Mouse (Mus musculus) midbrain, embryonic 14.5 days (tissue): ENCODE measurements at regions not wholly inside any gene's neighbourhood (a gene's known extent, or its start where the extent isn't known, plus 50 kb on each side); places are given as distances from the start of the nearest gene placed in this dataset.

Experiments used
- ATAC-seq: fragments of 200-750 bp; cut with Nextera tagmentation; 2 replicates; pipeline ENCODE4 v1.8.0; 2017; ENCODE audit warnings: moderate number of reproducible peaks, moderate library complexity; ENCODE audit not compliant: low FRiP score, low TSS enrichment
- DNase-seq: peaks from one replicate; pipeline ENCODE4 v3.0.0-alpha.2; 2015
- H3K27ac ChIP-seq: fragments of 300-500 bp; sonication (generic); replicated peaks from 2 replicates; pipeline ENCODE4 v1.5.1; 2014; ENCODE audit warnings: mild to moderate bottlenecking, low read depth, low read length, moderate library complexity
- H3K27me3 ChIP-seq: fragments of 300-500 bp; sonication (generic); 2 replicates; pipeline ENCODE4 v1.6.1; 2014; ENCODE audit warnings: low read length, control low read depth, mixed read lengths; ENCODE audit not compliant: control insufficient read depth, insufficient read depth
- H3K36me3 ChIP-seq: fragments of 300-500 bp; sonication (generic); 2 replicates; pipeline ENCODE4 v1.6.1; 2014; ENCODE audit warnings: low read length, control low read depth; ENCODE audit not compliant: control insufficient read depth, insufficient read depth
- H3K4me1 ChIP-seq: fragments of 300-500 bp; sonication (generic); 2 replicates; pipeline ENCODE4 v1.6.1; 2014; ENCODE audit warnings: mild to moderate bottlenecking, antibody characterized with exemption, low read length, control low read depth; ENCODE audit not compliant: control insufficient read depth, insufficient read depth
- H3K4me2 ChIP-seq: fragments of 300-500 bp; sonication (generic); 2 replicates; pipeline ENCODE4 v1.6.1; 2014; ENCODE audit warnings: mild to moderate bottlenecking, low read length, moderate library complexity
- H3K4me3 ChIP-seq: fragments of 300-500 bp; sonication (generic); replicated peaks from 2 replicates; pipeline ENCODE4 v1.5.1; 2014; ENCODE audit warnings: low read depth, low read length
- H3K9ac ChIP-seq: fragments of 300-500 bp; sonication (generic); replicated peaks from 2 replicates; pipeline ENCODE4 v1.6.1; 2014; ENCODE audit warnings: mild to moderate bottlenecking, low read length, moderate library complexity
- H3K9me3 ChIP-seq: fragments of 300-500 bp; sonication (generic); 2 replicates; pipeline ENCODE4 v1.6.1; 2016; ENCODE audit warnings: low read length, control low read depth, mixed read lengths; ENCODE audit not compliant: control insufficient read depth
- WGBS: fragments of 180-500 bp; shearing (Covaris S2); extraction: QIAGEN DNeasy Blood & Tissue Kit; methylation state at CpG from one replicate; pipeline ENCODE4 v1.1.7; 2014; 5-methylcytosine and 5-hydroxymethylcytosine counted together

GRCm38 (mm10) chr3:42571877-42572459 is 829.6 kb downstream of the D3Ertd751e start:
- DNase-seq (peak; percentile 30), ATAC-seq (no peak)
- peaks cover 7% of the 10 kb centered on the region for H3K4me1 ChIP-seq
- WGBS, result 10% methylated on average over 3 of the region's 3 CpGs
- no peak overlapping the region for H3K4me3 ChIP-seq
- no peaks in the 10 kb centered on the region for H3K9me3 ChIP-seq
- no peaks in the 10 kb centered on the region for H3K36me3 ChIP-seq
- no peaks in the 10 kb centered on the region for H3K27me3 ChIP-seq
- 0 out of 2 replicates have a peak overlapping the region, but pooled peaks have one; percentile 4 for H3K27ac ChIP-seq
- H3K9ac ChIP-seq, result no peak overlapping the region
- no peak overlapping the region for H3K4me2 ChIP-seq

GRCm38 (mm10) chr3:42573155-42573554 is 830.7 kb downstream of the D3Ertd751e start:
- Histone ChIP-seq H3K36me3 (no peaks in the 10 kb centered on the region), H3K4me1 (peaks cover 7% of the 10 kb centered on the region), H3K9ac (no peak overlapping the region), H3K27me3 (no peaks in the 10 kb centered on the region), H3K4me3 (no peak overlapping the region), H3K4me2 (no peak overlapping the region), H3K9me3 (no peaks in the 10 kb centered on the region), H3K27ac (no peak overlapping the region)
- DNase-seq (peak; percentile 56), ATAC-seq (peak; percentile 65)

- Histone ChIP-seq H3K9me3 (no peaks in the 10 kb centered on the region), H3K4me2 (no peak overlapping the region), H3K27ac (no peak overlapping the region), H3K4me3 (no peak overlapping the region), H3K9ac (no peak overlapping the region), H3K36me3 (no peaks in the 10 kb centered on the region), H3K4me1 (no peaks in the 10 kb centered on the region), H3K27me3 (no peaks in the 10 kb centered on the region)
- WGBS, result 25% methylated on average over 1 of the region's 1 CpGs
- ATAC-seq, result no peak
- no peak for DNase-seq
These were observed 839.9 kb downstream of the D3Ertd751e start for GRCm38 (mm10) chr3:42582311-42582710.

- H3K27ac ChIP-seq, result no peak overlapping the region
- 79% methylated on average over 6 of the region's 6 CpGs for WGBS
- no peaks in the 10 kb centered on the region for H3K9me3 ChIP-seq
- H3K4me2 ChIP-seq, result no peak overlapping the region
- no peaks in the 10 kb centered on the region for H3K4me1 ChIP-seq
- no peak for ATAC-seq
- H3K4me3 ChIP-seq, result no peak overlapping the region
- no peak for DNase-seq
- no peaks in the 10 kb centered on the region for H3K27me3 ChIP-seq
- H3K36me3 ChIP-seq, result no peaks in the 10 kb centered on the region
- no peak overlapping the region for H3K9ac ChIP-seq
These were observed 845.0 kb downstream of the D3Ertd751e start for GRCm38 (mm10) chr3:42587296-42587932.

- Histone ChIP-seq H3K4me3 (no peak overlapping the region), H3K27ac (no peak overlapping the region), H3K4me2 (no peak overlapping the region), H3K27me3 (no peaks in the 10 kb centered on the region), H3K36me3 (no peaks in the 10 kb centered on the region), H3K4me1 (no peaks in the 10 kb centered on the region), H3K9me3 (no peaks in the 10 kb centered on the region), H3K9ac (no peak overlapping the region)
- 90% methylated on average over 2 of the region's 2 CpGs for WGBS
- no peak for ATAC-seq
- no peak for DNase-seq
These were observed 847.1 kb downstream of the D3Ertd751e start for GRCm38 (mm10) chr3:42589516-42589915.

- Histone ChIP-seq H3K4me1 (no peaks in the 10 kb centered on the region), H3K27me3 (no peaks in the 10 kb centered on the region), H3K36me3 (no peaks in the 10 kb centered on the region), H3K9ac (no peak overlapping the region), H3K9me3 (no peaks in the 10 kb centered on the region), H3K27ac (no peak overlapping the region), H3K4me2 (no peak overlapping the region), H3K4me3 (no peak overlapping the region)
- 89% methylated on average over 2 of the region's 2 CpGs for WGBS
- DNase-seq (no peak), ATAC-seq (no peak)
These were observed 847.7 kb downstream of the D3Ertd751e start for GRCm38 (mm10) chr3:42590126-42590525.

GRCm38 (mm10) chr3:42593792-42594433 is 851.5 kb downstream of the D3Ertd751e start:
- no peaks in the 10 kb centered on the region for H3K4me1 ChIP-seq
- no peak for DNase-seq
- no peaks in the 10 kb centered on the region for H3K9me3 ChIP-seq
- no peaks in the 10 kb centered on the region for H3K36me3 ChIP-seq
- H3K27ac ChIP-seq, result no peak overlapping the region
- no peak overlapping the region for H3K9ac ChIP-seq
- WGBS, result 64% methylated on average over 6 of the region's 6 CpGs
- no peak overlapping the region for H3K4me2 ChIP-seq
- H3K4me3 ChIP-seq, result no peak overlapping the region
- ATAC-seq, result no peak
- no peaks in the 10 kb centered on the region for H3K27me3 ChIP-seq

GRCm38 (mm10) chr3:42596686-42597085 is 854.3 kb downstream of the D3Ertd751e start:
- H3K27me3 ChIP-seq, result no peaks in the 10 kb centered on the region
- no peaks in the 10 kb centered on the region for H3K9me3 ChIP-seq
- ATAC-seq, result no peak
- no peak overlapping the region for H3K4me3 ChIP-seq
- no peaks in the 10 kb centered on the region for H3K4me1 ChIP-seq
- H3K27ac ChIP-seq, result no peak overlapping the region
- no peak for DNase-seq
- H3K36me3 ChIP-seq, result no peaks in the 10 kb centered on the region
- H3K4me2 ChIP-seq, result no peak overlapping the region
- 90% methylated on average over 1 of the region's 1 CpGs for WGBS
- H3K9ac ChIP-seq, result no peak overlapping the region
